Mouse (Mus musculus) olfactory bulb, adult 2 months (tissue): ENCODE measurements around the gene Mapk8ip3.

ENCODE experiments used
- CTCF ChIP-seq: fragments of 200-500 bp; IDR thresholded peaks from 2 replicates; pipeline ENCODE4 v1.5.1; 2012; ENCODE audit warnings: low read depth, mild to moderate bottlenecking, low read length, moderate library complexity; ENCODE audit not compliant: insufficient read depth
- POLR2A ChIP-seq: fragments of 200-500 bp; IDR thresholded peaks from 2 replicates; pipeline ENCODE4 v1.6.1; 2012; ENCODE audit warnings: mild to moderate bottlenecking, low read depth, low read length, moderate library complexity; ENCODE audit not compliant: insufficient read depth

- TF ChIP-seq POLR2A (no peak), CTCF (no peak)
Measured at GRCm38 (mm10) chr17:24873695-24874404, 62.9 kb downstream of the Mapk8ip3 start.
